Mouse (Mus musculus): Measurements from ENCODE around the gene Gtf3a.

DNA sequence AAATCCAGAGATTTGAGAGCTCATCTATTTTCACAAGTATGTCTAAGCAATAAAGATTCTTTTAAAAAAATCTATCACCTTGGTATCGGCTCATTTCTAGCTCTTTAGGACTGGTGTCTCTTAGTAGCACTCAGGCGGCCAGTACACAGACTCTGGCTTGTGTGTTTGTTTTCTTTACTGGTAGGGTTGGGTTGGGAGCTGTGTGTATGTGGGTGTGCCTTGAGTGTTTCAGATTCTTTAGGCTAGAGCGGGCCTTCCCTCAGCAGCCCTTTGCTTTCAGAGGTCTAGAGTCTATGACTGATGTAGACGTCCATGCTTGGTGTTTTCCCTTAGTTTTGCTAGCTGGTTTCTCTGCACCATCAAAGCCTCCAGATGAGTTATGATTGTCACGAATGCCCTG, 24.9 kb upstream of the Gtf3a start:
- no peak for TF ChIP-seq EP300 (IDR thresholded peaks at IDR 0.05; ENCODE audit: insufficient read depth, low read depth, low read length)
- no peak for TF ChIP-seq POLR2A (IDR thresholded peaks at IDR 0.05; ENCODE audit: insufficient read depth, low read depth, low read length)

Measured in heart, adult 2 months (tissue).